Mouse (Mus musculus): ENCODE measurements around the gene Thra.

The Thra gene

DNA sequence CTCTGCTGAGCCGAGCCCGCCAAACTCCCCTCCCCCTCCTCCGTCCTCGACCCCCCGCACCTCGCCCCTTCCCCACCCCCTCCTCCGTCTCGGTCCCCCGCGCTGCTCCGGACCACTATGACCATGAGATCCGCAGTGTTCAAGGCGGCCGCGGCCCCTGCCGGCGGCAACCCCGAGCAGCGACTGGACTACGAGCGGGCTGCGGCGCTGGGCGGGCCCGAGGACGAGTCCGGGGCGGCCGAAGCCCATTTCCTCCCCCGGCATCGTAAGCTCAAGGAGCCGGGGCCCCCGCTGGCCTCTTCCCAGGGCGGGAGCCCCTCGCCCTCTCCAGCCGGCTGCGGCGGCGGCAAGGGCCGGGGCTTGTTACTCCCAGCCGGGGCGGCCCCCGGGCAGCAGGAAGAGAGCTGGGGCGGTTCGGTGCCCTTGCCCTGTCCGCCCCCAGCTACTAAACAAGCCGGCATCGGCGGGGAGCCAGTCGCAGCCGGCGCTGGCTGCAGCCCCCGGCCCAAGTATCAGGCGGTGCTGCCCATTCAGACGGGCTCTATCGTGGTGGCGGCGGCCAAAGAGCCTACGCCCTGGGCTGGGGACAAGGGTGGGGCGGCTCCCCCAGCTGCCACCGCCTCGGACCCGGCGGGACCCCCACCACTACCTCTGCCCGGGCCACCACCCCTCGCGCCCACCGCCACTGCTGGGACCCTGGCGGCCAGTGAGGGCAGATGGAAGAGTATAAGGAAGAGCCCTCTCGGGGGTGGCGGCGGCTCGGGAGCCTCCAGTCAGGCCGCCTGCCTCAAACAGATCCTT lies 55.5 kb downstream of the Thra start:
- DNase-seq (ENCODE audit: low spot score in 2 of 2) = no peak

- peak in 1 of 2 experiments; percentile 59 for DNase-seq (ENCODE audit: low spot score in 2 of 2)
These were observed 56.2 kb downstream of the Thra start for GRCm38 (mm10) chr11:98796515-98797216.

DNA sequence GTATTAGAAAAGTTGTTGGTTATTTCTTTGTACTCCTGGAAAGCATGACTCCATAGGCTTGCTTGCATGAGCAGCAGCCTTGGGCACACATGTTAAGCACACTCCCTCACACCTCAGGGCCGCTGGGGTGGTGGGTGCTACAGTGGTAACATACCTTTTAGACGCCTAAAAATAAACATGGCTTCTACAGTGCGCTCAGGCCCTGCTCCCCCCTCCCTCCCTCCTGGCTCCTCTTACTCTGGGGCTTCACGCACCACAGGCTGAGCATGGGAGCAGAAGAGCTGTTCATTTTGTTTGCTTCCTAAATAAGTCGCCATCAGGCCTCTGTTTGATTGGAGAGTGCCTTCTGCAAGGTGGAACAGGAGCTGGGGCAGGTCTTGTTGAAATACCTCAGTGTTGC lies 56.9 kb downstream of the Thra start:
- DNase-seq (ENCODE audit: low spot score in 2 of 2) = no peak

- DNase-seq (ENCODE audit: low spot score in 2 of 2) = no peak
These were observed 57.5 kb downstream of the Thra start for GRCm38 (mm10) chr11:98797909-98798308.

DNA sequence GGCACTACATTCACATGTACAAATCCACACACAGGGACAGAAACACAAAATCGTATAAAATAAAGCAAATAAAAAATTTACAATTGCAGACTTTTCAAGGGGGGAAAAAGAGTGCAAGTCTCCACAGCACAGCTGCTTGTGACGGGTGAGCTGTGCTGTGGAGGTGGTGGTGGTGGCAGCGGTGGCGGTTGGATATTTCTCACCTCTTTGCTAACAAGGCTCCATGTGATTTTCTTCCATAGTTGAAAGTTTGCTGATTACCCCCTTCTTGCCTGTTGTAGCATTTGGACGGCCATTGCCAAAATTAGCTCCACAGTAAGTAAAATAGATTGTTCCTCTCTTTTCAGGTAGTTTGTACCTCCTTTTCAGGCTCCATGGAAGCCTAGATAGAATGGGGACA lies 64.2 kb downstream of the Thra start, which contains the start of gene Casc3:
Casc3 (plus strand) TSS at position 301 of the 400 bp plus-strand sequence.
- DNase-seq (ENCODE audit: low spot score in 2 of 2) = no peak

DNA sequence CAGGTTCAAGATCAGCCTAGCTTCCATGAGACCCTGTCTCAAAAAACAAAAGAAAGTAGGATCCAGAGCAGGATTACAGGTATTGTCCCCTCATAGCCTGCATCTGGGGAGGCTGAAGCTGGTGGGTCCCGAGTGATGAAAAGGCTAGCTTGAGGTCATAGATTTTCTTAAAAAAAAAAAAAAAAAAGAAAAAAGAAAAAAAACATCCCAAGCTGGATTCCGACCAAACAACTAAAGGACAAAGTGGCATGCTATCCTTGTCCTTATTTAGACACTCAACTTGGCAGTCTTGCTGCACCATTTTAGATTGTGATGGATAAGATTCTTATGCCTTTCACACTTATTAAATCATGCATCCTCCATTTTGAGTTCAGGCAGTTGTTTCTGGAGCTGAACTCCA lies 68.0 kb downstream of the Thra start:
- DNase-seq (ENCODE audit: low spot score in 2 of 2) = no peak

DNA sequence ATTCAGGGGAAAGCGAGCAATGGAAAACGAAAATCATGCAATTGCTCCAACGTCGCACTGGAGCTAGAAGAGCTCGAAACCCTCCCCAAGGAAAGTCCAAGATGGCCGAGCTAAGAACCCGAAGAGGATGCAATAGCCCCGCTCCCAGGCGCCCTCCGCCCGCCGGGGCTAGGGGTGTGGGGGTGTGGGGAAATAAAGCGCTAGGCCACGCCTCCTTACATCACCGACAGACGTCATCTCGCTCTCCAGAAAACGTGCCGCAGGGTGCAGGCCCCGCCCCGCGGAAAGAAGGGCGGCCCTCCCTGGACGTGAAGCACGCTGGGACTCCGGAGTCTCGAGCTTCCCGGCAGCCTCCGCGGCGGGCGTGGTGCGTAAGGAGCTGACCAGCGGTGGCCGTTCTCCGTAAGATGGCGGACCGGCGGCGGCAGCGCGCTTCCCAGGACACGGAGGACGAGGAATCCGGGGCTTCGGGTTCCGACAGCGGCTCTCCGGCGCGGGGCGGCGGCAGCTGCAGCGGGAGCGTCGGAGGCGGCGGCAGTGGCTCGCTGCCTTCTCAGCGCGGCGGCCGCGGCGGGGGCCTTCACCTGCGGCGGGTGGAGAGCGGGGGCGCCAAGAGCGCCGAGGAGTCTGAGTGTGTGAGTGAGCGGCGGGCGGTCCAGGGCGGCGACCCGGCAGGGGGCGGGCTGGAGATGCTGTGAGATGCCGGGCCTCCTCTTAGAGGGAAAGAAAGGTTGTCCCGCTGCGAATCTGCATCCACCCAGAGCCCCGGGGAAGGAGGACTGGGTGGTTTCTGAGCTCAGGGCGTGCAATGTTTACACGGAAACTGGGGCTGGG lies 69.2 kb downstream of the Thra start:
- DNase-seq (ENCODE audit: low spot score in 2 of 2) = peak; percentile 99

DNA sequence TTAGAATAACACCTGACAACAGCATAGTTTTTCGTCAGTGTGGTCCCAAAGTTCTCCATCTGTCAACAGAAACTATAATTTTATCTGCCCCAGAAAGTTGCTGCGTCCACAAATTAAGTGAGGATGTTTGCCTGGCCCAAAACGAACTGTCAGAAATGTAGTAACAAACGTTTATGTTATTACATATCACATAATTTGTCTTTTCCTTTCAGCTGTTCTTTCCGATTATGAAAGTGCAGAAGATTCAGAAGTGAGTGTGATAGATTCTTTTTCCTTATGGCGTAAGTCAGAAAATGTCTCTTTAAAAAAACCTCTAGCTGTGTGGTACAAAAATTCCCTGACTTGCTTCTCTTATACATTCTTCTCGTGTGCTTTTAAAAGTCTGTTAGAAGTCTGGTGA lies 70.2 kb downstream of the Thra start:
- no peak for DNase-seq (ENCODE audit: low spot score in 2 of 2)

- no peak for DNase-seq (ENCODE audit: low spot score in 2 of 2)
These were observed 76.3 kb downstream of the Thra start for GRCm38 (mm10) chr11:98816706-98817239.
